Mouse (Mus musculus): ENCODE measurements around the gene Gm28042. TPM values are rescaled to one million over a fixed set of nuclear protein-coding genes. Genes with fewer than 3 reads are reported as not detected.

Gene Gm28042
- polyA plus RNA-seq, 2 experiments, result 1.6 TPM; not detected in 1

- H3K27ac ChIP-seq, result no peak overlapping the region
Measured at GRCm38 (mm10) chr2:120048173-120048572, 20.9 kb downstream of the Gm28042 start.

GRCm38 (mm10) chr2:120049632-120050274 is 22.5 kb downstream of the Gm28042 start:
- Histone ChIP-seq H3K4me3 (ENCODE audit: insufficient read depth in 1 of 2, low read depth in 2 of 2, low read length in 2 of 2) (no peak overlapping the region), H3K4me1 (replicated peaks; ENCODE audit: control insufficient read depth in 2 of 2, insufficient read depth in 2 of 2, low read length in 1 of 2) (no peaks in the 10 kb centered on the region), H3K27ac (no peak overlapping the region), H3K27me3 (ENCODE audit: control insufficient read depth, insufficient read depth, low read length) (no peaks in the 10 kb centered on the region), H3K4me2 (ENCODE audit: low read depth) (no peak overlapping the region), H3K9me3 (ENCODE audit: control insufficient read depth, low read length) (no peaks in the 10 kb centered on the region), H3K36me3 (replicated peaks; ENCODE audit: control insufficient read depth, insufficient read depth, low read depth) (no peaks in the 10 kb centered on the region), H3K9ac (replicated peaks) (no peak overlapping the region)
- TF ChIP-seq EP300 (IDR thresholded peaks at IDR 0.05; ENCODE audit: low read depth) (no peak), CTCF (IDR thresholded peaks at IDR 0.05; ENCODE audit: low read depth) (peak; percentile 72)
- WGBS (ENCODE audit: insufficient replicate concordance), result 51% methylated on average over 10 of the region's 10 CpGs
- ATAC-seq (ENCODE audit: insufficient read depth), result no peak
- DNase-seq (ENCODE audit: low read depth in 3 of 3, low spot score in 3 of 3), result no peak

More at GRCm38 (mm10) chr2:120048173-120048572, 20.9 kb downstream of the Gm28042 start:
- no peaks in the 10 kb centered on the region for H3K4me1 ChIP-seq (replicated peaks; ENCODE audit: control insufficient read depth in 2 of 2, insufficient read depth in 2 of 2, low read length in 1 of 2)
- 68% methylated on average over 9 of the region's 9 CpGs for WGBS (ENCODE audit: insufficient replicate concordance)
- no peak overlapping the region for H3K9ac ChIP-seq (replicated peaks)
- ATAC-seq (ENCODE audit: insufficient read depth) (no peak), DNase-seq (ENCODE audit: low read depth in 3 of 3, low spot score in 3 of 3) (no peak)
- no peak for TF ChIP-seq EP300 (IDR thresholded peaks at IDR 0.05; ENCODE audit: low read depth)
- no peak for TF ChIP-seq CTCF (IDR thresholded peaks at IDR 0.05; ENCODE audit: low read depth)
- no peaks in the 10 kb centered on the region for H3K36me3 ChIP-seq (replicated peaks; ENCODE audit: control insufficient read depth, insufficient read depth, low read depth)
- H3K4me2 ChIP-seq (ENCODE audit: low read depth), result no peak overlapping the region
- no peaks in the 10 kb centered on the region for H3K9me3 ChIP-seq (ENCODE audit: control insufficient read depth, low read length)
- no peaks in the 10 kb centered on the region for H3K27me3 ChIP-seq (ENCODE audit: control insufficient read depth, insufficient read depth, low read length)
- H3K4me3 ChIP-seq (ENCODE audit: insufficient read depth in 1 of 2, low read depth in 2 of 2, low read length in 2 of 2), result no peak overlapping the region

- Histone ChIP-seq H3K4me3 (ENCODE audit: insufficient read depth in 1 of 2, low read depth in 2 of 2, low read length in 2 of 2) (no peak overlapping the region), H3K27me3 (ENCODE audit: control insufficient read depth, insufficient read depth, low read length) (no peaks in the 10 kb centered on the region), H3K9ac (replicated peaks) (no peak overlapping the region), H3K27ac (no peak overlapping the region), H3K4me1 (replicated peaks; ENCODE audit: control insufficient read depth in 2 of 2, insufficient read depth in 2 of 2, low read length in 1 of 2) (no peaks in the 10 kb centered on the region), H3K4me2 (ENCODE audit: low read depth) (no peak overlapping the region), H3K36me3 (replicated peaks; ENCODE audit: control insufficient read depth, insufficient read depth, low read depth) (no peaks in the 10 kb centered on the region), H3K9me3 (ENCODE audit: control insufficient read depth, low read length) (no peaks in the 10 kb centered on the region)
- TF ChIP-seq CTCF (IDR thresholded peaks at IDR 0.05; ENCODE audit: low read depth) (no peak), EP300 (IDR thresholded peaks at IDR 0.05; ENCODE audit: low read depth) (no peak)
- 51% methylated on average over 6 of the region's 6 CpGs for WGBS (ENCODE audit: insufficient replicate concordance)
- ATAC-seq (ENCODE audit: insufficient read depth) (no peak), DNase-seq (ENCODE audit: low read depth in 3 of 3, low spot score in 3 of 3) (no peak)
Measured at GRCm38 (mm10) chr2:120051405-120051804, 24.1 kb downstream of the Gm28042 start.

- Histone ChIP-seq H3K36me3 (replicated peaks; ENCODE audit: control insufficient read depth, insufficient read depth, low read depth) (no peaks in the 10 kb centered on the region), H3K27me3 (ENCODE audit: control insufficient read depth, insufficient read depth, low read length) (no peaks in the 10 kb centered on the region), H3K4me2 (ENCODE audit: low read depth) (no peak overlapping the region), H3K9ac (replicated peaks) (no peak overlapping the region), H3K27ac (no peak overlapping the region), H3K4me3 (ENCODE audit: insufficient read depth in 1 of 2, low read depth in 2 of 2, low read length in 2 of 2) (no peak overlapping the region), H3K9me3 (ENCODE audit: control insufficient read depth, low read length) (no peaks in the 10 kb centered on the region), H3K4me1 (replicated peaks; ENCODE audit: control insufficient read depth in 2 of 2, insufficient read depth in 2 of 2, low read length in 1 of 2) (no peaks in the 10 kb centered on the region)
- no peak for DNase-seq (ENCODE audit: low read depth in 3 of 3, low spot score in 3 of 3)
- WGBS (ENCODE audit: insufficient replicate concordance), result 66% methylated on average over 12 of the region's 12 CpGs
- ATAC-seq (ENCODE audit: insufficient read depth), result no peak
- TF ChIP-seq CTCF (IDR thresholded peaks at IDR 0.05; ENCODE audit: low read depth), result no peak
- no peak for TF ChIP-seq EP300 (IDR thresholded peaks at IDR 0.05; ENCODE audit: low read depth)
Measured at GRCm38 (mm10) chr2:120054771-120055552, 27.7 kb downstream of the Gm28042 start.

- Histone ChIP-seq H3K4me2 (ENCODE audit: low read depth) (no peak overlapping the region), H3K36me3 (replicated peaks; ENCODE audit: control insufficient read depth, insufficient read depth, low read depth) (no peaks in the 10 kb centered on the region), H3K27me3 (ENCODE audit: control insufficient read depth, insufficient read depth, low read length) (no peaks in the 10 kb centered on the region), H3K9ac (replicated peaks) (no peak overlapping the region), H3K4me3 (ENCODE audit: insufficient read depth in 1 of 2, low read depth in 2 of 2, low read length in 2 of 2) (no peak overlapping the region), H3K4me1 (replicated peaks; ENCODE audit: control insufficient read depth in 2 of 2, insufficient read depth in 2 of 2, low read length in 1 of 2) (no peaks in the 10 kb centered on the region), H3K27ac (no peak overlapping the region), H3K9me3 (ENCODE audit: control insufficient read depth, low read length) (no peaks in the 10 kb centered on the region)
- WGBS (ENCODE audit: insufficient replicate concordance), result 70% methylated on average over 10 of the region's 10 CpGs
- ATAC-seq (ENCODE audit: insufficient read depth) (no peak), DNase-seq (ENCODE audit: low read depth in 3 of 3, low spot score in 3 of 3) (no peak)
- TF ChIP-seq CTCF (IDR thresholded peaks at IDR 0.05; ENCODE audit: low read depth) (no peak), EP300 (IDR thresholded peaks at IDR 0.05; ENCODE audit: low read depth) (no peak)
Measured at GRCm38 (mm10) chr2:120055923-120056322, 28.6 kb downstream of the Gm28042 start.

Measured in liver, embryonic 14.5 days (tissue).